Mouse (Mus musculus) ES-CJ7 (cell line): Measurements from ENCODE around the gene Maml2.
A peak's percentile ranks its signal among the peaks of the same experiment; 100 is the strongest.
"Not testable (repeated sequence)": the region's sequence is repeated elsewhere in the genome, so short reads cannot be mapped to it uniquely, and the experiment has no call there.

Source experiments
- DNase-seq: peaks from one replicate; pipeline ENCODE4 v3.0.0; 2011; ENCODE audit warnings: low read depth, low spot score

Gene Maml2

GRCm38 (mm10) chr9:13704917-13705316 lies 407.2 kb downstream of the Maml2 start:
- DNase-seq, result no peak

DNA sequence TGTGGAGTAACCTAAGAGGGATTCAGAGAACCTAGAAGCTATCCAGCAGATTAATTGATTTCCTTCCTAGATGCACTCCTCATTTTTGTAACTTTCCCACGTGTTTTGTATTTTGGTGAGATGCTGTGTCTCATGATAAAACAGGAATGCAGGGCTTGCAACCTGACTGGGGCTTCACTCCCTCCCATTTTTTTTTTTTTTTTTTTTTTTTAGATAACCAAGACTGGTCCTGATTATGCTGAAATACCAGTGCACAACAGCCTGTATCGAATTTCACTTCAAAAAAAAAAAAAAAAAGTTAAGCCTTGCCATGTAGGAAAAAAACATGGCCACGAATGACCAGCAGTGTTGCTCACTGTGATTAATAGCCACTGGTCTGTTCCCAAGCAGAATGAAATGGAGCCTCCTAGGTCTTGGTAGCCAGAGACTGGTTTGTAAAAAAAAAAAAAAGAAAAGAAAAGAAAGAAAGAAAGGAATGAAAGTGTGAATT lies 409.4 kb downstream of the Maml2 start:
- DNase-seq, result no peak

- DNase-seq, result no peak
Measured at GRCm38 (mm10) chr9:13709436-13709835, 411.7 kb downstream of the Maml2 start.

GRCm38 (mm10) chr9:13715891-13716290 lies 418.1 kb downstream of the Maml2 start:
- not testable (repeated sequence) for DNase-seq

DNA sequence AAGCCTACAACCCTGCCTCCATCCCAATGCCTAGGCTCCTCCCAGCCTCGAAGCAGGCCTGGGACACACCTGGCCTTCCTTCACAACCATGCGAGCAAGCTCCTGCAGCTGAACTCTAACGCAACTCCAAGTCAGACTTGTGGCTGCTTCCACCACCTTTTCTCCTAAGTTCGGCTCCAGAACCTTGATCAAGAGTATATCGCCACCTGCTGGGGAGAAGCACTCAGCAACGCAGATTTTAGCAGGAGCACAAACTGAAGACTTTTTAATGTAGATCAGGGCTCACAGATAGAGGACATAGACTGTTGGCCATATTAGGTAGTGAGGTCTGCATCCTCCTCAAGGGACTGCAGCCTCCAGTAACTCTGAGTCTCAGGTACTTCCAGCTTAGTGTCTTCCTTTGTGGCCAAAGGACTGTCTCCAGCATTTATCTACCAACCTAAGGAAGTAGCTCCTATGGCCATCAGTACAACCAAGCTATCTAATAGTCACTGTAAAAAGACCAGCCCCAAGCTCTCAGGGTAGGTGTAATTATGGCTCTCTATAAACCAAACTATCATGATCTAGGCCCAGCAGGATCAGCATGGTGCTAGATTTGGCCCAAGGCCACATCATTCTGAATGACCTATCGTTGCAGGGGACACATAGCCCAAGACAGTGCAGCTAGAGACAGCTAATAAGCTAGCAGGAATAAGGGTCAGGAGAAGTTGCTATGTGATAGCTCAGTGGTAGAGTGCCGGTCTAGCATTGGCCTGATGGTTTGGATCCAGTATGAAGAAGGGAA lies 418.8 kb downstream of the Maml2 start:
- peak; percentile 85 for DNase-seq

GRCm38 (mm10) chr9:13748404-13748797 lies 450.6 kb downstream of the Maml2 start, which contains the start of gene Mtmr2:
Gene Mtmr2 (plus strand): TSS chr9:13748410.
- no peak for DNase-seq

- DNase-seq, result peak; percentile 90
Measured at GRCm38 (mm10) chr9:13748798-13749674, 451.3 kb downstream of the Maml2 start.

DNA sequence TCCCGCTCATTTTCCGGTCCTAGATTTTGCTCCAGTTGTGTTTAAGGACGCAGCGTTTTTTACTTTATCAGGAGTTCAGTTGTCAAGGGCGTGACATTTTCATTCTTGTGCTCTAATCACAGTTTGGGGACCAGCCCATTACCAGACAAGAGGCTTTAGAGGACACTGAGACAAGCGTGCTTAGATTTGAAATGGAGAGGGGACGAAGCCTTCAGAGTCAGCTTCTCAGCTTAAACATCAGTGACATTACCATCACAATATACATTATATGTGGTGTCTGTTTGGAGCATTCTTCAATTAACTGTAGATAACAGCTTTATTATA lies 451.9 kb downstream of the Maml2 start:
- DNase-seq, result peak; percentile 32

DNA sequence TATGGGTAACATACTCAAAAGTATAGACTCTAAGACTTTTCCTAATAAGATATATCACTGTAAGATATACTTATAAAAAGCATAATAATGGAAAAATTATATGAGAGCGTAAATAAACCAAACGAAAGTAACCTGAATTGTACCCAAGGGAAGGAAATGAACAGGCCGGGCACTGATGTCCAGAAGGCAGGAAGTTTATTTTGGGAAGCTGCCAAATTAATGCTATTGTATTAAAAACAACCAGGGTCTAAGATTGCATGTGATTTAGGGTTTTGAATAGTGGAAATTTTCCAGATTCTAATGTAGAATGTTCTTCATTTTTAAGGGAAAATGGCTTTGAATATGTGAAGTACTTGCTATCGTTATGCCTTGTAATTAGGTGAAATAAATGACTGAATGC lies 454.8 kb downstream of the Maml2 start:
- no peak for DNase-seq
